Mouse (Mus musculus) kidney, postnatal 0 days (tissue): ENCODE measurements around the gene Atp10a. TPM values are rescaled to one million over a fixed set of nuclear protein-coding genes. Genes with fewer than 3 reads are reported as not detected.
"Not testable (repeated sequence)": the region's sequence is repeated elsewhere in the genome, so short reads cannot be mapped to it uniquely, and the experiment has no call there.

ENCODE experiments used
- ATAC-seq: fragments of 200-750 bp; cut with Nextera tagmentation; replicated peaks from 2 replicates; pipeline ENCODE4 v1.8.0; 2017; ENCODE audit warnings: low read depth, moderate number of reproducible peaks, moderate TSS enrichment, moderate library complexity; ENCODE audit not compliant: low FRiP score
- DNase-seq: peaks from one replicate; pipeline ENCODE4 v3.0.0-alpha.2; 2016; ENCODE audit warnings: low spot score
- H3K27ac ChIP-seq: fragments of 300-500 bp; sonication (generic); 2 replicates; pipeline ENCODE4 v1.5.1; 2014; ENCODE audit warnings: mild to moderate bottlenecking
- H3K27me3 ChIP-seq: fragments of 300-500 bp; sonication (generic); 2 replicates; pipeline ENCODE4 v1.6.1; 2014; ENCODE audit warnings: low read length, mixed read lengths; ENCODE audit not compliant: insufficient read depth
- H3K36me3 ChIP-seq: fragments of 300-500 bp; sonication (generic); 2 replicates; pipeline ENCODE4 v1.6.1; 2014; ENCODE audit warnings: low read length, mixed read lengths; ENCODE audit not compliant: insufficient read depth
- H3K4me1 ChIP-seq: fragments of 300-500 bp; sonication (generic); replicated peaks from 2 replicates; pipeline ENCODE4 v1.6.1; 2014; ENCODE audit warnings: antibody characterized with exemption, low read length, mixed read lengths; ENCODE audit not compliant: insufficient read depth
- H3K4me2 ChIP-seq: fragments of 300-500 bp; sonication (generic); 2 replicates; pipeline ENCODE4 v1.6.1; 2014; ENCODE audit warnings: mild to moderate bottlenecking, low read length, moderate library complexity, mixed read lengths
- H3K4me3 ChIP-seq: fragments of 300-500 bp; sonication (generic); replicated peaks from 2 replicates; pipeline ENCODE4 v1.5.1; 2014; ENCODE audit warnings: low read depth, low read length
- H3K9ac ChIP-seq: fragments of 300-500 bp; sonication (generic); 2 replicates; pipeline ENCODE4 v1.6.1; 2014; ENCODE audit warnings: low read depth, low read length
- H3K9me3 ChIP-seq: fragments of 300-500 bp; sonication (generic); replicated peaks from 2 replicates; pipeline ENCODE4 v1.6.1; 2016; ENCODE audit warnings: low read length, inconsistent platforms, mixed read lengths
- CTCF ChIP-seq: IDR thresholded peaks from 2 replicates; pipeline ENCODE4 v1.5.1; 2016; ENCODE audit warnings: antibody characterized with exemption, low read depth, mild to moderate bottlenecking, moderate library complexity
- WGBS: fragments of 180-500 bp; shearing (Covaris S2); extraction: QIAGEN DNeasy Blood & Tissue Kit; methylation state at CpG from one replicate; pipeline ENCODE4 v1.1.7; 2014; 5-methylcytosine and 5-hydroxymethylcytosine counted together
- polyA plus RNA-seq: library from polyadenylated mRNA; unstranded; fragments of >200 nt; fragmentation: Nextera tagmentation; extraction: Ambion mirVana; gene quantifications from 2 replicates; pipeline ENCODE4 v1.2.1, GENCODE M21; 2015

Atp10a gene
- polyA plus RNA-seq, 1 experiment from 2014 or later, result 2.3 TPM

GRCm38 (mm10) chr7:58829111-58829510 lies 173.1 kb downstream of the Atp10a start:
- no peak for TF ChIP-seq CTCF
- H3K9ac ChIP-seq, result no peak overlapping the region
- no peaks in the 10 kb centered on the region for H3K4me1 ChIP-seq
- H3K36me3 ChIP-seq, result no peaks in the 10 kb centered on the region
- H3K4me3 ChIP-seq, result no peak overlapping the region
- H3K9me3 ChIP-seq, result no peaks in the 10 kb centered on the region
- no peak for DNase-seq
- no peaks in the 10 kb centered on the region for H3K27me3 ChIP-seq
- ATAC-seq, result no peak
- no peak overlapping the region for H3K4me2 ChIP-seq
- no peak overlapping the region for H3K27ac ChIP-seq
- 60% methylated on average over 5 of the region's 5 CpGs for WGBS

DNA sequence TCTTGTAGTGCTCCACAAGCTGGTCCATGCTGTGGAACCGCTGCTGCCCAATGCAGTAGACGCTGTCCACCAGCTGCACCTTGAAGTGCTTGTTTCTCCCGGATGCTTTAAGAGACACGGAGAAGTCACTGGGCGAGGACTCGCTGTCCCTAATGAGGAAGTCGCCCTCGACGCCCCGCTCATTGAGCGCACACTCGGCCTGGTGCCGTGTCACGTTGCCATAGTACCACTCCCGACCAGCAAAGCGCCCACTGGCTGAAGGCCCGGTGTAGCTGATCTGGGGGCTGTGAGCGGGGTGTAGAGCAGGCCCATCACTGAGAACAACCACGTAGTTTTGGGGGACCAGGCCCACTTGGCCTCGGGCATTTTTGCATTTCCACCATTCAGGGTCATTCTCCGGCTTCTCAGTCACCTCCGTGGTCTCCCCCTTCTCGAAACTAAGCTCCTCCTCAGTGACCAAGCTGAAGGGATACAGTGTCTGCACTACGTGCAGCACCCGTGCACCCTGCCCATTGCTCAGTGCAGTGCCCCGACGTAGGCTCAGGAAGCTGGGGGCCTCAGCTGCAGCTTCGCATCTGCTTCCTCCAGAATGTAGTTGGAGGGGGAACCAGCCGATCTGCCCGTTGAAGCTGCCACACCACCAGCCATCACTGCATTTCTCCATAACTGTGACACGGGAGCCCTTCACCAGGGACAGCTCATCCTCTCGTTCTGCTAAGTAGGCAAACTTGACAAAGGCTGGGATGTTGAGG lies 181.1 kb downstream of the Atp10a start:
- WGBS, result 94% methylated on average over 32 of the region's 32 CpGs
- H3K27me3 ChIP-seq, H3K4me2 ChIP-seq, H3K9ac ChIP-seq, H3K9me3 ChIP-seq, H3K27ac ChIP-seq, DNase-seq, ATAC-seq, H3K4me1 ChIP-seq, H3K4me3 ChIP-seq, H3K36me3 ChIP-seq: not testable (repeated sequence)

- no peak for ATAC-seq
- WGBS, result 66% methylated on average over 2 of the region's 2 CpGs
- Histone ChIP-seq H3K4me2 (no peak overlapping the region), H3K4me3 (no peak overlapping the region), H3K9ac (no peak overlapping the region), H3K27me3 (no peaks in the 10 kb centered on the region), H3K9me3 (no peaks in the 10 kb centered on the region), H3K36me3 (no peaks in the 10 kb centered on the region), H3K27ac (no peak overlapping the region), H3K4me1 (peaks cover 2% of the 10 kb centered on the region; the same call in 1 of the 2 replicates)
- no peak for TF ChIP-seq CTCF
- no peak for DNase-seq
Observed at GRCm38 (mm10) chr7:58840367-58840766, 184.4 kb downstream of the Atp10a start.

- H3K4me3 ChIP-seq, result no peak overlapping the region
- no peak overlapping the region for H3K4me2 ChIP-seq
- peaks cover 2% of the 10 kb centered on the region; the same call in 1 of the 2 replicates for H3K4me1 ChIP-seq
- no peaks in the 10 kb centered on the region for H3K27me3 ChIP-seq
- no peak for DNase-seq
- H3K27ac ChIP-seq, result no peak overlapping the region
- WGBS, result 84% methylated on average over 1 of the region's 1 CpGs
- no peak for ATAC-seq
- H3K9ac ChIP-seq, result no peak overlapping the region
- TF ChIP-seq CTCF, result no peak
- no peaks in the 10 kb centered on the region for H3K9me3 ChIP-seq
- H3K36me3 ChIP-seq, result no peaks in the 10 kb centered on the region
Observed at GRCm38 (mm10) chr7:58841066-58841465, 185.1 kb downstream of the Atp10a start.

- DNase-seq (peak; percentile 83), ATAC-seq (no peak)
Observed at GRCm38 (mm10) chr7:58842818-58843217, 186.9 kb downstream of the Atp10a start.

DNA sequence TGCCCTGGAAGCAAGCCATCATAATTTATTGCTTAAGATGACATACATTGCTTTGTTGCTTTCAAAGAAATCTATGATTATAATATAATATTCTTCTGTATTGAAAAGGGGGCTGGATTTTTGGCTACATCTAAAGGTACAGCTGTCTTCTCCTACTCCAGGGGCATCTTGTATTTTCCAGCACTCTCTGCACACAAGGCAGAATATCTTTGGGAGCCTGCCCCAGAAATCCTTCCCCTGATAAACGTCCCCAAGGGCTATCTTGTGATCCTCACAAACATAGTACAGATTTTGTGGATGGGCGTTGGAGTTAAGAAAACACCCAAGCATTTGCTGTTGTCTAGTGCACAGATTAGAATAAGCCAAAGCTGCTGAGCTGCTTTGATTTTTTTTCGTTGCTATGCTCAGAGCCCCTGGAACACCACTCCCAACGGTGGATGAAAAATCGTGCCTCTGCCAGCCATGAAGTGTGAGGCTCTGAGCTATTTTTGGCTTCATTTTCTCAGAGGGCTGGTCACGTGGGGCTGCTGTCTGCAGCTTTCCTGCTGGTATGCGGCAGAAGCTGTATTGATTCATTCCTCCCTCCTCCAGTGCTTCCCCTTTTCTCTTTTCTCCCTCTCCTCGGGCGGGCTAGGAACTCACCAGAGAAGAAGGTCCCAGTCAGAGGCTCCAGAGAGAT lies 187.9 kb downstream of the Atp10a start:
- Histone ChIP-seq H3K4me1 (peaks cover 2% of the 10 kb centered on the region; the same call in 1 of the 2 replicates), H3K9ac (no peak overlapping the region), H3K4me2 (peak overlapping the region; percentile 44), H3K4me3 (no peak overlapping the region), H3K27ac (peak overlapping the region; percentile 73), H3K9me3 (no peaks in the 10 kb centered on the region), H3K36me3 (no peaks in the 10 kb centered on the region), H3K27me3 (no peaks in the 10 kb centered on the region)
- ATAC-seq, result peak; percentile 86
- TF ChIP-seq CTCF, result no peak
- peak; percentile 86 for DNase-seq
- WGBS, result 2% methylated on average over 9 of the region's 9 CpGs

More at GRCm38 (mm10) chr7:58842818-58843217, 186.9 kb downstream of the Atp10a start:
- no peak for TF ChIP-seq CTCF
- H3K4me2 ChIP-seq, result no peak overlapping the region
- H3K36me3 ChIP-seq, result no peaks in the 10 kb centered on the region
- H3K27me3 ChIP-seq, result no peaks in the 10 kb centered on the region
- H3K4me1 ChIP-seq, result peaks cover 2% of the 10 kb centered on the region; the same call in 1 of the 2 replicates
- WGBS, result 15% methylated on average over 3 of the region's 3 CpGs
- no peak overlapping the region for H3K4me3 ChIP-seq
- 0 out of 2 replicates have a peak overlapping the region, but pooled peaks have one; percentile 33 for H3K27ac ChIP-seq
- no peaks in the 10 kb centered on the region for H3K9me3 ChIP-seq
- H3K9ac ChIP-seq, result no peak overlapping the region
